Mouse (Mus musculus) stomach, embryonic 16.5 days (tissue): ENCODE results near the gene Med16. TPM values are rescaled to one million over a fixed set of nuclear protein-coding genes. Genes with fewer than 3 reads are reported as not detected.
A peak's percentile ranks its signal among the peaks of the same experiment; 100 is the strongest.

Source experiments
- ATAC-seq: fragments of 200-750 bp; cut with Nextera tagmentation; 2 replicates; pipeline ENCODE4 v1.8.0; 2017; ENCODE audit warnings: moderate number of reproducible peaks, moderate TSS enrichment; ENCODE audit not compliant: insufficient read depth, low FRiP score
- H3K27ac ChIP-seq: fragments of 300-500 bp; sonication (generic); 2 replicates; pipeline ENCODE4 v1.5.1; 2014; ENCODE audit warnings: low read length
- H3K27me3 ChIP-seq: fragments of 300-500 bp; sonication (generic); 2 replicates; pipeline ENCODE4 v1.6.1; 2014; ENCODE audit warnings: low read length, control low read depth, mixed read lengths; ENCODE audit not compliant: control insufficient read depth, insufficient read depth
- H3K36me3 ChIP-seq: fragments of 300-500 bp; sonication (generic); 2 replicates; pipeline ENCODE4 v1.6.1; 2014; ENCODE audit warnings: low read length; ENCODE audit not compliant: control insufficient read depth, insufficient read depth
- H3K4me1 ChIP-seq: fragments of 300-500 bp; sonication (generic); 2 replicates; pipeline ENCODE4 v1.6.1; 2014; ENCODE audit warnings: low read length, control low read depth, mixed read lengths; ENCODE audit not compliant: control insufficient read depth, insufficient read depth
- H3K4me2 ChIP-seq: fragments of 300-500 bp; sonication (generic); 2 replicates; pipeline ENCODE4 v1.6.1; 2014; ENCODE audit warnings: low read depth, low read length, mixed read lengths
- H3K4me3 ChIP-seq: fragments of 300-500 bp; sonication (generic); replicated peaks from 2 replicates; pipeline ENCODE4 v1.5.1; 2014; ENCODE audit warnings: mild to moderate bottlenecking, low read length
- H3K9ac ChIP-seq: fragments of 300-500 bp; sonication (generic); 2 replicates; pipeline ENCODE4 v1.6.1; 2014; ENCODE audit warnings: low read length
- H3K9me3 ChIP-seq: fragments of 300-500 bp; sonication (generic); replicated peaks from 2 replicates; pipeline ENCODE4 v1.6.1; 2016; ENCODE audit warnings: low read length, control low read depth; ENCODE audit not compliant: control insufficient read depth
- WGBS: fragments of 180-500 bp; shearing (Covaris S2); extraction: QIAGEN DNeasy Blood & Tissue Kit; methylation state at CpG from one replicate; pipeline ENCODE4 v1.1.7; 2014; 5-methylcytosine and 5-hydroxymethylcytosine counted together
- polyA plus RNA-seq: library from polyadenylated mRNA; unstranded; fragments of >200 nt; fragmentation: Nextera tagmentation; extraction: Ambion mirVana; gene quantifications from 2 replicates; pipeline ENCODE4 v1.2.1, GENCODE M21; 2015

The Med16 gene
- polyA plus RNA-seq, 1 experiment from 2014 or later: 39.6 TPM

DNA sequence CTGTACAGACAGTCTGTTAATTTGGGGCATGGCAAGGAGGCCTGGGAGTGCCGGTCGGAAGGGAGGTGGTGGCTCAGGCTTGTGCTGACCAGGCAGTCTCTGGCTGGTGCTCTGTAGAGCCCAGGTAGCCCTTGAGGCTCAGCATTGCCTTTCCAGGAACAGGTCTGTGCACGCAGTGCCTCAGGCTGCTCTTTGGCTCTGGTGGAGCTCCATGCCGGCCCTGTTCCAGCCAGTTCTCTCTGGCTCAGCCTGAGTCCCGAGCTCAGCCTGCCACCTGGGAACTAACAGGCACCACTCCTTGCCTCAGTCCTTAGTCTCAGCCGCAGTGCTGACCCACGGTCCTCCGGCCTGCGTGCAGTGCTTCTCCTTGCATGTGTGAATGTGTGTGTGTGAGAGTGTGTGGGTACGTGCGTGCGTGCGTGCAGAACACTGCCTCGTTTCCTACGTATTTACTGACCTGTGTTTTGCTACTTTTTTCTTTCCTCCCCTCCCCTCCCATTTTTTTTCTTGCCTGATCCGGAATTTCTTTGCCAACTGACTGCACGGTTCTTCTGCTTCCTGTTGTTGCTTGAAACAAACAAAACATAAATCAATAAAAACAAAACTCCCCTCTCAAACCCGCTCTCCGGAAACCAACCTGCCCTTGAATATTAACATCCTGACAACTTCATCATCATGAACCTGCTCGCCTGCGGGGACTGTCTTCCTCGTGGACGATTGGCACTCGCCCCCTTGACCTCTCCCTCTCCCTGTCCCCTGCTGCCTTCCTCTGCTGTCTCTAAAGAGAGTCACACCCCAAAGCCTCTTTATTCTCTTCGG, 47.3 kb downstream of the Med16 start:
- H3K4me2 ChIP-seq: no peak overlapping the region
- WGBS: 72% methylated on average over 25 of the region's 25 CpGs
- H3K4me1 ChIP-seq: peaks cover 36% of the 10 kb centered on the region
- no peaks in the 10 kb centered on the region for H3K9me3 ChIP-seq
- H3K27me3 ChIP-seq: no peaks in the 10 kb centered on the region
- peaks cover 42% of the 10 kb centered on the region for H3K36me3 ChIP-seq
- H3K27ac ChIP-seq: no peak overlapping the region
- H3K4me3 ChIP-seq: no peak overlapping the region
- H3K9ac ChIP-seq: no peak overlapping the region
- no peak for ATAC-seq

DNA sequence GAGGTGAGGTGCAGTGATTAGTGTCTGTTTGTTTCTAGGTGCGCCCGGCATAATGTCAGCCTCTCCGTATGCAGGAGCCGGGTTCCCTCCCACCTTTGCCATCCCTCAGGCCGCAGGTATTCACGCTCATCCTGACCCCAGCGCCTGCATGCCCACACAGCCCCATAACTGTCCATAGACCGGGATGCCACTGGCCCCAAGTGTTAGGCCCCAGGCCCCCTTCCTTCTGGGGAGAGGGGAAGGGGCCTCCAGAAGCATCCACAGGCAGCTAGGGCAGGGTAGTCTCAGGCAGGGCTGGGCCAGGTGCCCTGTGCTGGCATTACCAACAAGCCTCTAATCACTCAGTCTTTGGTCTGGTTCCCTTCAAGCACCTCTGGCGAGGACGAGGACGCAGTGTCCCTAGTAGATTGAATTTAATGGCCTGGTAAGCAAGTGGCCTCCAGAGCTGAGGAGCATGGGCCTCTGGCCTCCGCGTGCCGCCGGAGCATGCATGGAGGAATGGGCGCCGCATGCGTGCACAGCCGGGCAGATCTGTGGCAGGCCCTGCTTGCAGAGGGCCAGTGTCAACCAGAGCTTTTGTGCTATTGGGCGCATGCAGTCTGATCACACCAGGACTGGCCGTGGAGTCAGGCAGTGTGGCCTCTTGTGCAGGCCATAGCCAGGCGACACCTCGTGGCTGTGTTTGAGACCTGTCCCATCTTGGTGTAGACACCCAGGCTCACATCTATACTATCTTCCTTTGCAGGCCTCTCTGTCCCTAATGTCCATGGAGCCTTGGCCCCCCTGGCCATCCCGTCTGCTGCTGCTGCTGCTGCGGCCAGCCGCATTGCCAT, 48.4 kb downstream of the Med16 start:
- Histone ChIP-seq H3K4me2 (no peak overlapping the region), H3K4me1 (peaks cover 34% of the 10 kb centered on the region), H3K27me3 (no peaks in the 10 kb centered on the region), H3K9me3 (no peaks in the 10 kb centered on the region), H3K9ac (peak overlapping the region; percentile 31; the same call in 1 of the 2 replicates), H3K36me3 (peaks cover 42% of the 10 kb centered on the region), H3K27ac (no peak overlapping the region), H3K4me3 (no peak overlapping the region)
- ATAC-seq: no peak
- WGBS: 89% methylated on average over 26 of the region's 26 CpGs

DNA sequence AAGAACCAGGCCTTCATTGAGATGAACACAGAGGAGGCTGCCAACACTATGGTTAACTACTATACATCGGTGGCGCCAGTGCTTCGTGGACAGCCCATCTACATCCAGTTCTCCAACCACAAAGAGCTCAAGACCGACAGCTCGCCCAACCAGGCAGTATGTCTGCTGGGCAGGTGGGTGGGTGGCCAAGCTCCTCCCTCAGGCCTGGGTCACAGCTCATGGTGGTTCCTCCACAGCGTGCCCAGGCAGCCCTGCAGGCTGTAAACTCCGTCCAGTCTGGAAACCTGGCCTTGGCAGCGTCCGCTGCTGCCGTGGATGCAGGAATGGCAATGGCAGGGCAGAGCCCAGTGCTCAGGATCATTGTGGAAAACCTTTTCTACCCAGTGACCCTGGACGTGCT, 49.6 kb downstream of the Med16 start:
- 73% methylated on average over 11 of the region's 11 CpGs for WGBS
- no peaks in the 10 kb centered on the region for H3K27me3 ChIP-seq
- H3K9ac ChIP-seq: no peak overlapping the region; the same call in 1 of the 2 replicates
- ATAC-seq: no peak
- no peak overlapping the region for H3K4me3 ChIP-seq
- peaks cover 42% of the 10 kb centered on the region for H3K36me3 ChIP-seq
- H3K9me3 ChIP-seq: no peaks in the 10 kb centered on the region
- H3K4me1 ChIP-seq: peaks cover 34% of the 10 kb centered on the region
- no peak overlapping the region for H3K27ac ChIP-seq
- H3K4me2 ChIP-seq: no peak overlapping the region

DNA sequence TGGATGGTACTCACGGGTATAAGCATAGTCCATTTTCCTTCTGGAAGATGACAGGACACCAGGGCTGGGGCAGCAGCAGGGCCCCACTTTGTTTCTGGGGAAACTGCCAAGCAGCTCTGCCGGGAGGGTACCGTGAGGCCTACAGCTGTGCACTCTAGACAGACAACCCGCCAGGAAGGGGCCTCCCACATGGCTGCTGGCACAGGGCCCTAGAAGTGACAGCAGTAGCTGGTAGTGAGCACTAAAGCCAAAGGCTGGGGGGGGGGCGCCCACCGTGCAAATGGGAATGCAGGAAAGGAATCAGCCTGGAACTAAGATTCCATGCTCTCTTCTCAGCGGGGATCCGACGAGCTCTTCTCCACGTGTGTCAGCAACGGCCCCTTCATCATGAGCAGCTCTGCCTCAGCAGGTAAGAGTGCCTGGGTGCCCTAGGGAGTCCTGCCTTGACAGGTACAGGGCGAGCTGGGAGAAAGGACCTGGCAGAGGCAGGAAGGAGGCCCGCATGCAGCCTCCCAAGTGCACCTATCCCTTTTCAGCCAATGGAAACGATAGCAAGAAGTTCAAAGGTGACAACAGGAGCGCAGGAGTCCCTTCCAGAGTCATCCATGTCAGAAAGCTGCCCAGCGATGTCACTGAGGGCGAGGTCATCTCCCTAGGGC, 50.2 kb downstream of the Med16 start:
- Histone ChIP-seq H3K27me3 (no peaks in the 10 kb centered on the region), H3K4me3 (peak overlapping the region; percentile 97), H3K9me3 (no peaks in the 10 kb centered on the region), H3K27ac (peak overlapping the region; percentile 52), H3K9ac (peak overlapping the region; percentile 99), H3K36me3 (peaks cover 42% of the 10 kb centered on the region), H3K4me2 (peak overlapping the region; percentile 89), H3K4me1 (peaks cover 34% of the 10 kb centered on the region)
- ATAC-seq: no peak
- WGBS: 37% methylated on average over 16 of the region's 17 CpGs

DNA sequence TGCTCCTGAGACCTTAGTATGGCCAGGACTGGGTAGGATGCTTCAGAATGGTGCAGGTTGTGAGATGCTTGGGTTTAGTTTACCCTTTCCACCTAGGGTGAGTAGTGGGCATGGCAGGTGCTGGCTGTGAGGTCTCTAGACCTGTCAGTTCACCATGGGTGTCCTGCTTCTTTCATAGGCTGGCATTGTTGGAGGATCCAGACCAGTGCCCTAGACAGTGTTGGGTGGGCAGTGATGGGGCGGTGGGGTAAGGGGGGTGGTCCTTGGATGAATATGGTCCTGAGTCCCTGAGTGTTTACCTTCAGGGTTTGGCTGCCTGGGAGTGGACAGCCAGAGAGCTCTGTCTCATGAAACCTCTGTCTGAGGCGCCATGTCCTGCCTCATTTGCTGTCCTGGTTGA, 50.8 kb downstream of the Med16 start:
- Histone ChIP-seq H3K9ac (peak overlapping the region; percentile 99), H3K36me3 (peaks cover 35% of the 10 kb centered on the region), H3K4me3 (peak overlapping the region; percentile 97), H3K4me2 (peak overlapping the region; percentile 89), H3K4me1 (peaks cover 37% of the 10 kb centered on the region), H3K9me3 (no peaks in the 10 kb centered on the region), H3K27ac (peak overlapping the region; percentile 52), H3K27me3 (no peaks in the 10 kb centered on the region)
- 57% methylated on average over 2 of the region's 2 CpGs for WGBS
- ATAC-seq: no peak

DNA sequence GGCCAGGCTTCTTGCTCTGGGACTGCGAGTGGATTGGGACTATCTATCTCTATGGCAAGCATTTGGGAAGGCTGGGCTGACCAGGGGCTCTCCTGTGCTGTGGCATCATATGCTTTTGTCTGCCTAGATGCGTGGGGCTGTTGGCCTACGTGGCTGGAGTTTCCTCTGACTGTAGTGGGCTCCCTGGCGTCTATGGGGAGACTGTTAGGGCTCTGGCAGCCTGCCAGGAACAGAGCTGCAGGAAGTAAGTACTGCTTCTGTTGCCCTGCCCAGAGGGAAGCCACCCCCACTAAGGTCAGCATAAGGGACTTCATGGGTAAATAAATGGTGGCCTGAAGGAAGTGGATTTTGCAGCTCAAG, 51.3 kb downstream of the Med16 start:
- Histone ChIP-seq H3K36me3 (peaks cover 31% of the 10 kb centered on the region), H3K9ac (peak overlapping the region; percentile 99), H3K9me3 (no peaks in the 10 kb centered on the region), H3K4me1 (peaks cover 42% of the 10 kb centered on the region), H3K27me3 (no peaks in the 10 kb centered on the region), H3K4me3 (peak overlapping the region; percentile 97), H3K27ac (peak overlapping the region; percentile 100), H3K4me2 (peak overlapping the region; percentile 89)
- no peak for ATAC-seq
- 2% methylated on average over 4 of the region's 4 CpGs for WGBS

DNA sequence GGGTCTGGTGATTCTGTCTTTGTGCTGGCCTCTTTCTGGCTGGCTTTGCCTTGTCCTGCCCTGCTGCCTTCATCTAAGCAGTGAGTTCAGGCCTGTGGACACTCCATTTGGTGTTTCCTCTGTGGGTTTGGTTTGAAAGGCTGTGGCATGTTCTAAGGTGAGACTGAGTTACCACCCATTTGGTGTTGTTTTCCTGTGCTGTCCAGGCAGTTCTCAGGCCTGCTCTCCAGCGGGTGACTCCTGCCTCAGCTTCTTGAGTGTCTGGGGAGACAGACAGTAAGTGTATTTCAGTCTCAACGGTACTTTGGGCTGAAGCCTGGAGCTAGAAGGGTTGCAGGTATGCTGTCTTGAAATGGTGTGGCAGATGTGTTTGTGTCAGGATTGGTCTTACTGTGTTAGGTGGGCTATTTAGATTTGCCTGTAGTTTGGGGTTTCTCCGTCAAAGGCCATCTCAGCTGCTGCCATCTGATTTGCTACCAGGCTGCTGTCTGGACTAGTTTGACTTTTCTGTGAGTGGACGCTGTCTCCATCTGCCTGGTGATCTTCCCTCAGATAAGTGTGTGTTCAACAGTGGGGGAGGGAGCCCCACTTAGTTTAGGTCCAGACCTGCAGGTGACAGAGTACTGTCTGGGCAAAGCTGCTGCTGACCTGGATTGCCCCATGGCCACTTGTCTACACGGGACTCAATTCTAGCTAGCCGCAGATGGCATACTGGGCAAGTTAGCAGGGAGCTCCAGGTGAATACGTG, 51.8 kb downstream of the Med16 start:
- H3K4me2 ChIP-seq: peak overlapping the region; percentile 89
- H3K27ac ChIP-seq: peak overlapping the region; percentile 100
- H3K4me1 ChIP-seq: peaks cover 47% of the 10 kb centered on the region
- no peaks in the 10 kb centered on the region for H3K9me3 ChIP-seq
- 21% methylated on average over 7 of the region's 7 CpGs for WGBS
- H3K4me3 ChIP-seq: peak overlapping the region; percentile 97
- ATAC-seq: no peak
- peaks cover 25% of the 10 kb centered on the region for H3K36me3 ChIP-seq
- no peaks in the 10 kb centered on the region for H3K27me3 ChIP-seq
- peak overlapping the region; percentile 99 for H3K9ac ChIP-seq

DNA sequence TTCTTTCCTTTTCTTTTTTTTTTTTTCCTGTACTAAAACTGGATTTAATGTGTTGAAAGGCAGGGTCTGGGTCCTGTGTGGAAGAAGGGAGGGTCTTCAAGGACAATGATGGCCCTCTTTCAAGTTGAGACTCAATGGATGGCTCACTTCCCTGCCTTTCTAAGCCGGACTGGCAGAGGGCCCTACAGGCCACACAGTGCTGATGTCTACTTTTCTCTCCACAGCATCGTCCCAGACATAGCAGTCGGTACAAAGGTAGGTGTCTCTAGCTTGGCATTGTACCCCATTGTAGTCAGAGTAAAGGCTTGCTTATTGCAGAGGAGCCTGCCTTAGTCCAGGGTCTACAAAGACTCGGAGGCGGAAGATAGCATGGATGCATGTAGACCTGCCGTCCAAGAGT, 52.4 kb downstream of the Med16 start:
- Histone ChIP-seq H3K9ac (peak overlapping the region; percentile 99), H3K27me3 (no peaks in the 10 kb centered on the region), H3K4me3 (peak overlapping the region; percentile 97), H3K27ac (peak overlapping the region; percentile 100), H3K36me3 (peaks cover 20% of the 10 kb centered on the region), H3K4me2 (peak overlapping the region; percentile 89), H3K4me1 (peaks cover 53% of the 10 kb centered on the region), H3K9me3 (no peaks in the 10 kb centered on the region)
- no peak for ATAC-seq
- WGBS: 19% methylated on average over 6 of the region's 6 CpGs
